Mouse (Mus musculus): ENCODE results near the gene Pik3r6. TPM values are rescaled to one million over a fixed set of nuclear protein-coding genes. Genes with fewer than 3 reads are reported as not detected.

Pik3r6 gene
- polyA plus RNA-seq, 1 experiment from 2014 or later: 1.7 TPM

- no peaks in the 10 kb centered on the region for H3K4me1 ChIP-seq (replicated peaks; ENCODE audit: control insufficient read depth, insufficient read depth, low read length)
- no peak overlapping the region for H3K27ac ChIP-seq
- DNase-seq (ENCODE audit: low spot score) (no peak), ATAC-seq (ENCODE audit: low FRiP score) (no peak)
- WGBS: 49% methylated on average over 9 of the region's 9 CpGs
- no peak overlapping the region for H3K4me2 ChIP-seq (replicated peaks)
- H3K9ac ChIP-seq: no peak overlapping the region
- no peaks in the 10 kb centered on the region for H3K9me3 ChIP-seq (ENCODE audit: control insufficient read depth, low read length)
- H3K4me3 ChIP-seq (replicated peaks; ENCODE audit: low read length): no peak overlapping the region
- H3K27me3 ChIP-seq (ENCODE audit: control insufficient read depth, insufficient read depth, low read length): no peaks in the 10 kb centered on the region
- H3K36me3 ChIP-seq (replicated peaks; ENCODE audit: control insufficient read depth, insufficient read depth): no peaks in the 10 kb centered on the region
Observed at GRCm38 (mm10) chr11:68467962-68468612, 34.7 kb upstream of the Pik3r6 start.

DNA sequence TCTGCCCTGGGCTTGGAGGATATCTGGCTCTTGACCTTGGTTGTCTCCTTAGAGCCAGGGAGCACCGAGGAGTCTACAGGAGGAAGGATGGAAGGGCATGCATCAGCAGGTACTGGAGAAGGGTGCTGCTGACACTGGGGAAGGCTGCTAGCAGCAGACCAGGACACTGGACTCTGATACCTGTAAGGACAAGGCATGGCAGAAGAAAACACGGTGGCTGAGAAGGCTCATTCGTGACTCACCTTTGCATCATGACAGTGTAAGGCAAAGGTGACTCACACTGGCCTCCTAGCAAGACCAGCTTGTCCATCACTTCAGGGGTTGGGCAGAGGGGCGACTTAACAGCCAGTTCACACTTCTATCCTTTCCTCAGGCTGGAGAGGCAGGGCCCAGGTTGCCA is 33.9 kb upstream of the Pik3r6 start:
- DNase-seq (ENCODE audit: low spot score) (no peak), ATAC-seq (ENCODE audit: low FRiP score) (no peak)
- H3K27me3 ChIP-seq (ENCODE audit: control insufficient read depth, insufficient read depth, low read length): no peaks in the 10 kb centered on the region
- H3K4me2 ChIP-seq (replicated peaks): no peak overlapping the region
- H3K9ac ChIP-seq: no peak overlapping the region
- no peaks in the 10 kb centered on the region for H3K4me1 ChIP-seq (replicated peaks; ENCODE audit: control insufficient read depth, insufficient read depth, low read length)
- no peaks in the 10 kb centered on the region for H3K9me3 ChIP-seq (ENCODE audit: control insufficient read depth, low read length)
- H3K27ac ChIP-seq: no peak overlapping the region
- 92% methylated on average over 4 of the region's 4 CpGs for WGBS
- no peaks in the 10 kb centered on the region for H3K36me3 ChIP-seq (replicated peaks; ENCODE audit: control insufficient read depth, insufficient read depth)
- no peak overlapping the region for H3K4me3 ChIP-seq (replicated peaks; ENCODE audit: low read length)

GRCm38 (mm10) chr11:68472162-68472849 is 30.5 kb upstream of the Pik3r6 start:
- no peak for DNase-seq (ENCODE audit: low spot score)

GRCm38 (mm10) chr11:68474600-68474999 is 28.2 kb upstream of the Pik3r6 start:
- no peaks in the 10 kb centered on the region for H3K27me3 ChIP-seq (ENCODE audit: control insufficient read depth, insufficient read depth, low read length)
- no peaks in the 10 kb centered on the region for H3K4me1 ChIP-seq (replicated peaks; ENCODE audit: control insufficient read depth, insufficient read depth, low read length)
- H3K9ac ChIP-seq: no peak overlapping the region
- H3K9me3 ChIP-seq (ENCODE audit: control insufficient read depth, low read length): no peaks in the 10 kb centered on the region
- WGBS: 84% methylated on average over 6 of the region's 6 CpGs
- no peaks in the 10 kb centered on the region for H3K36me3 ChIP-seq (replicated peaks; ENCODE audit: control insufficient read depth, insufficient read depth)
- no peak overlapping the region for H3K4me3 ChIP-seq (replicated peaks; ENCODE audit: low read length)
- DNase-seq (ENCODE audit: low spot score): no peak
- no peak overlapping the region for H3K4me2 ChIP-seq (replicated peaks)
- H3K27ac ChIP-seq: no peak overlapping the region
- no peak for ATAC-seq (ENCODE audit: low FRiP score)

More at GRCm38 (mm10) chr11:68472162-68472849, 30.5 kb upstream of the Pik3r6 start:
- 85% methylated on average over 5 of the region's 5 CpGs for WGBS
- H3K36me3 ChIP-seq (replicated peaks; ENCODE audit: control insufficient read depth, insufficient read depth): no peaks in the 10 kb centered on the region
- no peaks in the 10 kb centered on the region for H3K4me1 ChIP-seq (replicated peaks; ENCODE audit: control insufficient read depth, insufficient read depth, low read length)
- H3K27me3 ChIP-seq (ENCODE audit: control insufficient read depth, insufficient read depth, low read length): no peaks in the 10 kb centered on the region
- H3K9me3 ChIP-seq (ENCODE audit: control insufficient read depth, low read length): no peaks in the 10 kb centered on the region
- H3K4me3 ChIP-seq (replicated peaks; ENCODE audit: low read length): no peak overlapping the region
- no peak overlapping the region for H3K9ac ChIP-seq
- H3K4me2 ChIP-seq (replicated peaks): no peak overlapping the region
- no peak overlapping the region for H3K27ac ChIP-seq
- ATAC-seq (ENCODE audit: low FRiP score): no peak

DNA sequence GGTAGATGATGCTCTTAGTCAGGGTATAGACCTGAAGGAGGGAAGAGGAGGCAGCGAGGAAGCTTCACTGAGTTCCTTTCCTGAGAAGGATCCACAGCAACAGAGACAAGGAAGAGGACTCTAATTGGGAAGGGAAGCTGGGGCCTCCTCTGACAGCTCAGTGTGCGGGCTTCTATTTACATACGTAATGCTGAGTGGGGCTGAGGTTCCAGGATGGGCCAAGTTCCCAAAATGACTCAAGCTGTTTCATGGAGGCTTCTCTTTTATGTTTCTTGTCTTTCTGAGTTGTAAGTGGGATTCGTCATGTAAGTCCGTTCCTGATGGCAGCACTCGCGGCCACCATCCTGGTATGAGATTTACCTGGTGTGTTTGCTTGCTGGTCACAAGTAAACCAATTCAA is 27.1 kb upstream of the Pik3r6 start:
- no peak for ATAC-seq (ENCODE audit: low FRiP score)
- Histone ChIP-seq H3K36me3 (replicated peaks; ENCODE audit: control insufficient read depth, insufficient read depth) (no peaks in the 10 kb centered on the region), H3K27me3 (ENCODE audit: control insufficient read depth, insufficient read depth, low read length) (no peaks in the 10 kb centered on the region), H3K9me3 (ENCODE audit: control insufficient read depth, low read length) (no peaks in the 10 kb centered on the region), H3K4me2 (replicated peaks) (no peak overlapping the region), H3K9ac (no peak overlapping the region), H3K27ac (no peak overlapping the region), H3K4me3 (replicated peaks; ENCODE audit: low read length) (no peak overlapping the region), H3K4me1 (replicated peaks; ENCODE audit: control insufficient read depth, insufficient read depth, low read length) (no peaks in the 10 kb centered on the region)
- no peak for DNase-seq (ENCODE audit: low spot score)
- WGBS: 90% methylated on average over 7 of the region's 7 CpGs

DNA sequence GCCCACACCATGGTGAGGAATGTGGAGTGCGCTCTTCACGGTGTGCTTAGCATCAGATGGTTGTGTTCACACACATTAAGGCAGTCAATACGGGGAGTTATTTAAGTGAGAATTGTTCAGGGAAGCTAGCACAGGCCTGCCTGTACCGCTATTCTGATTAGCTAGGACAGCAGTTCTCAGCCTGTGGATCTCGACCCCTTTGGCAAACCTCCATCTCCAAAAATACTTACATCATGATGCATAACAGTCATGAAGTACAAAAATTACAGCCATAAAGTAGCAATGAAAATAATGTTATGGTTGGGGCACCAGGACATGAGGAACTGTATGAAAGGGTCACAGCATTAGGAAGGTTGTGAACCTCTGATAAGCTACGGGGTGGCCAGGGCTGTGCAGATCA is 25.2 kb upstream of the Pik3r6 start:
- no peak for ATAC-seq (ENCODE audit: low FRiP score)
- WGBS: 92% methylated on average over 6 of the region's 6 CpGs
- no peak overlapping the region for H3K4me2 ChIP-seq (replicated peaks)

GRCm38 (mm10) chr11:68478574-68478981 is 24.2 kb upstream of the Pik3r6 start:
- 72% methylated on average over 3 of the region's 3 CpGs for WGBS
- no peaks in the 10 kb centered on the region for H3K36me3 ChIP-seq (replicated peaks; ENCODE audit: control insufficient read depth, insufficient read depth)
- ATAC-seq (ENCODE audit: low FRiP score) (no peak), DNase-seq (ENCODE audit: low spot score) (no peak)
- H3K4me3 ChIP-seq (replicated peaks; ENCODE audit: low read length): no peak overlapping the region
- no peak overlapping the region for H3K4me2 ChIP-seq (replicated peaks)
- no peaks in the 10 kb centered on the region for H3K9me3 ChIP-seq (ENCODE audit: control insufficient read depth, low read length)
- no peak overlapping the region for H3K27ac ChIP-seq
- H3K4me1 ChIP-seq (replicated peaks; ENCODE audit: control insufficient read depth, insufficient read depth, low read length): no peaks in the 10 kb centered on the region
- no peaks in the 10 kb centered on the region for H3K27me3 ChIP-seq (ENCODE audit: control insufficient read depth, insufficient read depth, low read length)
- H3K9ac ChIP-seq: no peak overlapping the region

More for the DNA sequence above, 25.2 kb upstream of the Pik3r6 start:
- H3K9me3 ChIP-seq (ENCODE audit: control insufficient read depth, low read length): no peaks in the 10 kb centered on the region
- DNase-seq (ENCODE audit: low spot score): no peak
- H3K27me3 ChIP-seq (ENCODE audit: control insufficient read depth, insufficient read depth, low read length): no peaks in the 10 kb centered on the region
- H3K27ac ChIP-seq: no peak overlapping the region
- no peaks in the 10 kb centered on the region for H3K4me1 ChIP-seq (replicated peaks; ENCODE audit: control insufficient read depth, insufficient read depth, low read length)
- no peak overlapping the region for H3K4me3 ChIP-seq (replicated peaks; ENCODE audit: low read length)
- no peak overlapping the region for H3K9ac ChIP-seq
- no peaks in the 10 kb centered on the region for H3K36me3 ChIP-seq (replicated peaks; ENCODE audit: control insufficient read depth, insufficient read depth)

- H3K4me2 ChIP-seq (replicated peaks): no peak overlapping the region
- H3K36me3 ChIP-seq (replicated peaks; ENCODE audit: control insufficient read depth, insufficient read depth): no peaks in the 10 kb centered on the region
- H3K9ac ChIP-seq: no peak overlapping the region
- H3K9me3 ChIP-seq (ENCODE audit: control insufficient read depth, low read length): no peaks in the 10 kb centered on the region
- H3K4me3 ChIP-seq (replicated peaks; ENCODE audit: low read length): no peak overlapping the region
- no peak for ATAC-seq (ENCODE audit: low FRiP score)
- whole genome bisulfite sequencing: 93% methylated on average over 4 of the region's 4 CpGs
- H3K27me3 ChIP-seq (ENCODE audit: control insufficient read depth, insufficient read depth, low read length): no peaks in the 10 kb centered on the region
- H3K27ac ChIP-seq: no peak overlapping the region
- no peak for DNase-seq (ENCODE audit: low spot score)
- no peaks in the 10 kb centered on the region for H3K4me1 ChIP-seq (replicated peaks; ENCODE audit: control insufficient read depth, insufficient read depth, low read length)
Observed at GRCm38 (mm10) chr11:68480660-68481059, 22.2 kb upstream of the Pik3r6 start.

DNA sequence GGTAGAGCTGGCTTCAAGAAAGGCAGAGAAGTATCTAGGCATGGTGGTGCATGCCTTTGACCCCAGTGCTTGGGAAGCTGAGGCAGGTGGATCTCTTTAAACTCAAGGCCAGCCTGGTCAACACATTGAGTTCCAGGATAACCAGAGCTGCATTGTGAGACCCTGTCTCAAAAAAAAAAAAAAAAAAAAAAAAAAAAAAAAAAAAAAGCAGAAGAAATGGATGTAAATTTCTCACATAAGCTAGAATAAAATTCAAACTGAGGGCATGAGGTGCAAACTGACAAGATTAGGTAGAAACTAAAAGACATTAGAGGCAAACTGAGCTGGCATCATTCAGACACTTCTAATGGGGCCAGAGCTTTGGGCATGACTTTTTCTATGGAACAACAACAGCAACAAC is 20.8 kb upstream of the Pik3r6 start:
- Histone ChIP-seq H3K4me3 (replicated peaks; ENCODE audit: low read length) (no peak overlapping the region), H3K9me3 (ENCODE audit: control insufficient read depth, low read length) (no peaks in the 10 kb centered on the region), H3K4me1 (replicated peaks; ENCODE audit: control insufficient read depth, insufficient read depth, low read length) (no peaks in the 10 kb centered on the region), H3K9ac (no peak overlapping the region), H3K27me3 (ENCODE audit: control insufficient read depth, insufficient read depth, low read length) (no peaks in the 10 kb centered on the region), H3K27ac (no peak overlapping the region), H3K36me3 (replicated peaks; ENCODE audit: control insufficient read depth, insufficient read depth) (no peaks in the 10 kb centered on the region), H3K4me2 (replicated peaks) (no peak overlapping the region)
- DNase-seq (ENCODE audit: low spot score): no peak
- no peak for ATAC-seq (ENCODE audit: low FRiP score)
